Mouse (Mus musculus): Measurements from ENCODE around the gene Zfp462. TPM values are rescaled to one million over a fixed set of nuclear protein-coding genes. Genes with fewer than 3 reads are reported as not detected.
"Not testable (repeated sequence)": the region's sequence is repeated elsewhere in the genome, so short reads cannot be mapped to it uniquely, and the experiment has no call there.

The Zfp462 gene
- total RNA-seq, 2 experiments from 2014 or later: 62.8 to 69.0 TPM

- no peak for DNase-seq
Observed at GRCm38 (mm10) chr4:54950866-54951265, 6.0 kb downstream of the Zfp462 start.

GRCm38 (mm10) chr4:54953657-54954395, 9.0 kb downstream of the Zfp462 start:
- no peak for DNase-seq

- no peak for DNase-seq
Observed at GRCm38 (mm10) chr4:54954455-54954854, 9.6 kb downstream of the Zfp462 start.

GRCm38 (mm10) chr4:54960776-54961175, 15.9 kb downstream of the Zfp462 start:
- no peak for DNase-seq

- DNase-seq: no peak
Observed at GRCm38 (mm10) chr4:54962141-54962540, 17.3 kb downstream of the Zfp462 start.

GRCm38 (mm10) chr4:54963551-54963950, 18.7 kb downstream of the Zfp462 start:
- no peak for DNase-seq

- no peak for DNase-seq
Observed at GRCm38 (mm10) chr4:54965169-54965695, 20.4 kb downstream of the Zfp462 start.

GRCm38 (mm10) chr4:54966161-54966806, 21.4 kb downstream of the Zfp462 start:
- peak; percentile 48 to 61 for DNase-seq

- DNase-seq: no peak
Observed at GRCm38 (mm10) chr4:54967166-54967565, 22.3 kb downstream of the Zfp462 start.

GRCm38 (mm10) chr4:54967721-54968120, 22.9 kb downstream of the Zfp462 start:
- no peak for DNase-seq

GRCm38 (mm10) chr4:54969671-54970295, 24.9 kb downstream of the Zfp462 start:
- DNase-seq: no peak

GRCm38 (mm10) chr4:54971386-54971785, 26.5 kb downstream of the Zfp462 start:
- no peak for DNase-seq

GRCm38 (mm10) chr4:54972096-54972495, 27.2 kb downstream of the Zfp462 start:
- DNase-seq: no peak

GRCm38 (mm10) chr4:54972827-54973560, 28.1 kb downstream of the Zfp462 start:
- no peak for DNase-seq

GRCm38 (mm10) chr4:54979771-54980472, 35.1 kb downstream of the Zfp462 start:
- no peak for DNase-seq

- no peak for DNase-seq
Observed at GRCm38 (mm10) chr4:54984502-54984901, 39.7 kb downstream of the Zfp462 start.

- DNase-seq: no peak
Observed at GRCm38 (mm10) chr4:54986671-54987070, 41.8 kb downstream of the Zfp462 start.

- DNase-seq: no peak
Observed at GRCm38 (mm10) chr4:54987256-54987655, 42.4 kb downstream of the Zfp462 start.

- DNase-seq: no peak
Observed at GRCm38 (mm10) chr4:54987926-54988325, 43.1 kb downstream of the Zfp462 start.

- DNase-seq: no peak
Observed at GRCm38 (mm10) chr4:54991973-54992372, 47.1 kb downstream of the Zfp462 start.

GRCm38 (mm10) chr4:54993001-54993400, 48.2 kb downstream of the Zfp462 start:
- not testable (repeated sequence) for DNase-seq

GRCm38 (mm10) chr4:54995258-54995657, 50.4 kb downstream of the Zfp462 start:
- DNase-seq: no peak

Measured in layer of hippocampus, postnatal 36 days (tissue).